Mouse (Mus musculus): Measurements from ENCODE around the gene Gm20671.
A peak's percentile ranks its signal among the peaks of the same experiment; 100 is the strongest.
"Not testable (repeated sequence)": the region's sequence is repeated elsewhere in the genome, so short reads cannot be mapped to it uniquely, and the experiment has no call there.

Gene Gm20671

DNA sequence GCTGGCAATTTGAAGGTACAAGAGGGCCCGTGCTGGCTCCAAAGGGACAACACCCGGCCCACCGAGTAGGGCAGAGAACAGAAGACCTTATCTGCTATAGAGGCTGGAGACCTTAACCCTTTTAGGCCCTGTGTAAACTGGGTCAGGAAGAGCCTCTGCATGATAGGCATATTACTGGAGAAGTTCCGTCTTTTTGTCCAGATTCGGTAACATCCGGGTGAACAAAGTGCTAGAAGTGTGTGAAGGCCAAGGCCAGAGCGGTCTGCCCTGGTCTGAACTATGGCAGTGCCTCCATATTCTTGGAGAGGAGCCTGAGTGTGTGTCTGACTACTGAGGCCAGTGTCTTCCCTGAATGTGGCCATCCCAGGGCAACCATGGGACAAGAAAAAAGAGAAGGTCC lies at the start of gene Gm20671:
TSS of gene Gm20671 (minus strand) at position 101 of the 400 bp plus-strand sequence.
- no peak for DNase-seq

- DNase-seq = no peak
Measured at GRCm38 (mm10) chr5:32872346-32872745, 45.4 kb upstream of the Gm20671 start.

DNA sequence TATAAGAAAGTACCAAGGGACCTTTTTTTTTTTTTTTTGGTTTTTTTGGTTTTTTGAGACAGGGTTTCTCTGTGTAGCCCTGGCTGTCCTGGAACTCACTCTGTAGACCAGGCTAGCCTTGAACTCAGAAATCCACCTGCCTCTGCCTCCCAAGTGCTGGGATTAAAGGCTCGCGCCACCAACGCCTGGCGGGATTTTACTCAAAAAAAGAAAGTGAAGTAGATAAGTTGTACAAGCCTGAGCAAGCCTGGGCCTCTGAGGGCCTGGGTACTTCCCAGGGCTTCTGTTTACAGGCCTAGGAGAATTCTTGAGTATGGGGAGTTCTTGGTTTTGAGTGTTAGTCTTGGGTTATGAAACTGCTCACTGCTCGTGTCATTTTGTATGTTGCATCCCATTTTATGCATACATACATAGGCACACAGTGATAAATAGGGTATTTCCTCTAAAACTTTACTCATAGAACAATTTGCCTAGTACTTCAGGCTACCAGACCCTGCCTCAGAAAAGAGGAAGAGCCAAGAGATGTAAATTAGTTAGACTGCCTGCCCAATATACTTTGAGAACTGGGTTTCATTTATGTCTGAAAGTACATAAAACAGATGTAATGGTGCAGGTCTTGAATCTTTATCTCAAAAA lies 42.6 kb upstream of the Gm20671 start:
- no peak for DNase-seq

GRCm38 (mm10) chr5:32863253-32864228 lies 36.6 kb upstream of the Gm20671 start, which contains the start of gene Depdc5:
Depdc5 (plus strand) TSS chr5:32863701.
- DNase-seq = peak; percentile 90

- DNase-seq = no peak
Measured at GRCm38 (mm10) chr5:32862469-32863132, 35.7 kb upstream of the Gm20671 start.

- no peak for DNase-seq
Measured at GRCm38 (mm10) chr5:32861082-32861481, 34.2 kb upstream of the Gm20671 start.

DNA sequence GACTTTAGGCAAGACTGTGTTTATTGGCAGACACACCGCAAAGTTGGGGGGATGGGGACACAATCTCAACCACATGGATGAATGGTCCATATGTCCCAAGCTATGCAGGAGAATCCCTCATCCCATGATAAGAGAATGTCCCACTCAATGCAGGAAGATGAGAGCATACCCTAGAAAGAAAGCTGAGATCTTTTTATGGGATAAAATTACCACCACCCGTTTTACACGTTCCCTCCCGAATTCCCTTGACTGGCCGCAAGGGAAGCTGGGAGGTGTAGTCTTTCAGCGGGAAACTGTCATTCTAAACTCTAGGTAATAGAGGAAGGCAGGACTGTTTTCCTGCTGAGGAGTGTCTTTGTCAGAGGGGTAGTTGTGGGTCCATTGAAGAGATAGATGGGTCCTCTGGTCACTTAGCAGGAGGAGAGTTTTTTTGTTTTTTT lies 30.9 kb upstream of the Gm20671 start:
- peak; percentile 59 for DNase-seq

DNA sequence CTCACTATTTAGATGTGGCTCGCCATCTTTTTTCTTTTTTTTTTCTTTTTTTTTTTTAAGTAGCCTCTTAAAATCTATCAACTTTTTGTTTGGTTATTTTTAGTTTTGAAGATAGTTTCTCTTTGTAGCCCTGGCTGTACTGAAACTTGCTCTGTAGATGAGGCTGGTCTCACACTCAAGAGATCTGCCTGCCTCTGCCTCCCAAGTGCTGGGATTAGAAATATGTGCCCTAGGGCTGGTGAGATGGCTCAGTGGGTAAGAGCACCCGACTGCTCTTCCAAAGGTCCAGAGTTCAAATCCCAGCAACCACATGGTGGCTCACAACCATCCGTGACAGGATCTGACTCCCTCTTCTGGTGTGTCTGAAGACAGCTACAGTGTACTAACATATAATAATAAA lies 28.4 kb upstream of the Gm20671 start:
- DNase-seq = not testable (repeated sequence)

DNA sequence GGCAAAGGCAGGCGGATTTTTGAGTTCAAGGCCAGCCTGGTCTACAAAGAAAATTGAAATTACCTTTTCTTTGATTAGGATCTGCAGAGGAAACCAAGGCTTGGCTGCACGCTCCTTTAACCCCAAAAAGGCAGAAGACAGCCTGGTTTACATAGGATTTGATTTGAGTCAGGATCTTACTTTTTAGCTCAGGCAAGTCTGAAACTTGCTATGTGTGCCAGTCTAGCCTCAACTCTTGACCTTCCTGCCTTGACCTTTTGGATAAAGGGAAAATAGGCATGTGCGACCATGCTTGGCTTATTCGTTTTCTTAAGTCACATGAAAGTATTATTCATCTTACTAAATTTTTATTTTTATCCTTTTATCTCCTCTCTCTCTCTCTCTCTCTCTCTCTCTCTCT lies 27.9 kb upstream of the Gm20671 start:
- DNase-seq = no peak

- peak; percentile 97 for DNase-seq
Measured at GRCm38 (mm10) chr5:32853731-32854507, 27.0 kb upstream of the Gm20671 start, which contains the start of gene Prr14l. Prr14l (minus strand) TSS chr5:32854256.

DNA sequence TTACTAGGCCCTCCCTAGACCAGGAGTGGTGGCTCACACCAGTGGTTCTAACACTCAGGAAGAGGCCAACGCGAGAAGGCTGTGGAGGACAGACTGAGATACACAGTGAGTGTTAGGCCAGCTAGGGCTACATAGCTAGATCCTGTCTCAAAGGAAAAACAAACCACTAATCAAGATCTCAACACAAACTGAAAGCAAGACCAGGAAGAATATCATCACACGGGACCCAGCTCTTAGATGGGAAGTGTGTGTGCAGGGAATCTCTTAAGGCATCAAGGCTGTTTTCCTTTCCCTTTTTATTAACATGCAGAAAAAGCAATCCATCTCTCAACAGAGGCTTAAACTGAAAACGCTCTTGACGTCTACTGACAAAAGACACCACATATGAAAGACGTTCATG lies 25.1 kb upstream of the Gm20671 start:
- DNase-seq = no peak

DNA sequence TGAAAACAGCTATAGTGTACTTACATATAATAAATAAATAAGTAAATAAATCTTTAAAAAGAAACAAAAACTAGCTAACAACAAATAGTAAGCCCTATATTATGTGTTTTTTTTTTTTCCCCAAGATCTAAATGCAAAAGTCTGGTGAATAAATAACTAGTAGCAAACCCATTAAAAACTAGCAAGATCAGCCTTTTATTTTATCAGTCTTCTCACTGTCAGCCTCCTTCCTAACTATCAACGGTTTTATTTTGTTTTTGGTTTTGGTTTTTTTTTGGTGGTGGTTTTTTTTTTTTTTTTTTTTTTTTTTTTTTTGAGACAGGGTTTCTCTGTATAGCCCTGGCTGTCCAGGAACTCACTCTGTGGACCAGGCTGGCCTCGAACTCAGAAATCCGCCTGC lies 22.7 kb upstream of the Gm20671 start:
- DNase-seq = not testable (repeated sequence)

GRCm38 (mm10) chr5:32849178-32849577 lies 22.3 kb upstream of the Gm20671 start:
- DNase-seq = no peak

DNA sequence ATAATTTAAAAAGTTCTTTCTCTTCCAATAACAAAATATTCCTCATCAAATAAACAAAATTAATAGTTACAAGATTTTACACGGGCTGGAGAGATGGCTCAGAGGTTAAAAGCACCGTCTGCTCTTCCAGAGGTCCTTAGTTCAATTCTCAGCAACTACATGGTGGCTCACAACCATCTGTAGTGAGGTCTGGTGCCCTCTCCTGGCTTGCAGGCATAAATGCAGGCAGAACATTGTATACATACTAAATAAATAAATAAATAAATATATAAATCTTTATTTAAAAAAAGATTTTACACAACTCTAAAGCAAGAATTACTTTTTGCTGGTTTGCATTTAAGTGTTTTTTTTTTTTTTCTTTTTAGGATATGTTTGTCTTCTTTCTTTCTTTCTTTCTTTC lies 13.1 kb upstream of the Gm20671 start:
- DNase-seq = no peak

DNA sequence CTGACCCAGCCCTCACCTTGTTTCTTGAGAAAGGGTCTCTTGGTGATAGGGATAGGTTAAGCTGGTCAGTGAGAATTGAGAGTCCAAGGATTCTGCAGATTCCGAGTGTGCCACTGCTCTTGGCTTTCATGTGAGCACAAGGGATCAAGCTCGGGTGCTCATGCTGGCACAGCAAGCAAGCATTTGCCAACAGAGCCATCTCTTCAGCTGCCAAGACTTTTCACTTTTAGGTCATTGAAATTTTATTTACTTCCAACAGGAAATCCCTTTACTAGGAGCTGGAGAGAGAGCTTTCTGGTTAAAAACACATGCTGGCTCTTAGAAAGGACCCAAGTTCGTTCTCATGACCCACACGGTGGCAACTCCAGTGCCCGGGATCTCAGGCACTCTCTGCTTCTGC lies 10.1 kb upstream of the Gm20671 start:
- DNase-seq = no peak

DNA sequence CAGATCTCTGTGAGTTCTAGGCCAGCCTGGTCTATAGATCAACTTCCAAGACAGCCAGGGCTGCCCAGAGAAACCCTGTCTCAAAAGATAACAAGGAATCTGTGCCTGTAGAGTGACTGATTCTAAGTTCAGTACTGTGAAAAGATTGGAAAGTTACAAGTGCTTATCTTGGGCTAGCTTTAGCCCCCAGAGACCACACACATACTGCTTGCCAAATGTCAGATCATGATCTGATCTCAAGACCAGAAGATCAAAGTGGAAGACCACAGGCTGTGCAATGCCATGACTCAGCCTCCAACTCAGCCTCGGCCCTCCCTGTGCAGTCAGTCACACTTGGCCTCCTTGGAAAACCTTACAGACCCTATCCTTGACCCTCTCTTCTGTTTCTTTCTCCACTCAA lies 7.6 kb upstream of the Gm20671 start:
- no peak for DNase-seq

DNA sequence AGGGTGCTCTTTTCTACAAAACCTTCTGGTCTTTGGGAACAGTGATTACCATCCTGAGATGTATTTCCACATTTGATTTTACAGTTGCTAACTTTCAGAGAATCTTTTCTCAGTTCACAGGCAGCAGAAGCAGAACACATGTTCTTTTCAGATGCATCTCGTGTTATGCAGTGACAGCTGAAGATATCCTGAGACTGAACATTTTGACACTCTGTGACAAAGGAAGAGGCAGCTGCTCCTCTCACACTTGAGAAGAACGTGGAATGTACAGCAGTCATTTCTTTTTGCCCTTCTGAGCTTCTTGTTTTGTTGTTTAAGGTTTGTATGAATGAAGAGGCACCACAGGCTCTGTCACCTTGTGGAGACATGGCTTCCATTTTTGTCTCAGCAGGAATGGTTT lies 3.1 kb upstream of the Gm20671 start:
- DNase-seq = no peak

DNA sequence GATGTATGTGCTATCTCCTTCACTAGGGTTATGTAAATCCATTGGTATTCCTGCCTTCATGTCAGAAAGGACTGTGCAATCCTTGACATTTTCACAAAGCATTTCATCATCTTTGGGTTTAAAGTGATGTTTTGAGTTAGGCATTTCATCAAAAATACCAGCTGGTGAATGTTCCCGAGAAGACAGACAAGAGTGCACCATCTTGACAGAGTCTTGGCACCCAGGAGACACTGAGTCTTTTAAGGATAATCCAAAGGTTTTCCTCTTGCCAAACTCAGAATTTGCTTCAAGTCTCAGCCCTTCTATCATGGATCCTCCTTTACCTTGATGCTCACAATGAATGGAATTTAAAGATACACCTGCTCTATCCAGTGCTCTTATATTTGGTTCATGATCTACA lies 1.9 kb upstream of the Gm20671 start:
- DNase-seq = not testable (repeated sequence)

- DNase-seq = no peak
Measured at GRCm38 (mm10) chr5:32820471-32820870, 6.4 kb downstream of the Gm20671 start.

DNA sequence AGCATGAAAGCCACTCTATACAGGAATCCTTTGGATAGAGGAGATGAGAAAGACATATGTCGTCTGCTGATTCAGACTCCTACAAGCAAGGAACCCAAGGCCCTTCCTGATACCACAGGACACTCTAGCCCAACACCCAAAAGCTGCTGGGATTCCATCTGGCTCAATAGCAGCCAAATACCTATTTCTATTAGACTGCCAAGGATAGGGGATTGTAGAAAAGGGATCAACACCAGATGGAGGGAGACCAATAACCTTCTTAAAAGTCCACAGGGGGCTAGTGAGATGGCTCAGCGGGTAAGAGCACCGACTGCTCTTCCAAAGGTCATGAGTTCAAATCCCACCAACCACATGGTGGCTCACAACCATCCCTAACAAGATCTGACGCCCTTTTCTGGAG lies 11.5 kb downstream of the Gm20671 start:
- no peak for DNase-seq

GRCm38 (mm10) chr5:32786454-32786853 lies 40.5 kb downstream of the Gm20671 start:
- DNase-seq = not testable (repeated sequence)

GRCm38 (mm10) chr5:32785313-32785915 lies 41.5 kb downstream of the Gm20671 start, which contains the start of gene Pisd:
Pisd (minus strand) TSS chr5:32785646.
- DNase-seq = peak; percentile 98
